Mouse (Mus musculus) CD4-positive, CD25-positive, alpha-beta regulatory T cell, adult 4 months (primary cell): ENCODE data around the gene Klf5. TPM values are rescaled to one million over a fixed set of nuclear protein-coding genes. Genes with fewer than 3 reads are reported as not detected.

ENCODE experiments used
- ATAC-seq: one replicate; pipeline ENCODE4 v1.8.0; 2017
- polyA plus RNA-seq, 2 experiments: library from polyadenylated mRNA; unstranded; fragments of 100-300 nt; shearing (Covaris generic); gene quantifications; one replicate each; pipeline ENCODE4 v1.2.1; 2017

Klf5 gene
- polyA plus RNA-seq, 2 experiments from 2014 or later: 0.11 TPM; not detected in 1

DNA sequence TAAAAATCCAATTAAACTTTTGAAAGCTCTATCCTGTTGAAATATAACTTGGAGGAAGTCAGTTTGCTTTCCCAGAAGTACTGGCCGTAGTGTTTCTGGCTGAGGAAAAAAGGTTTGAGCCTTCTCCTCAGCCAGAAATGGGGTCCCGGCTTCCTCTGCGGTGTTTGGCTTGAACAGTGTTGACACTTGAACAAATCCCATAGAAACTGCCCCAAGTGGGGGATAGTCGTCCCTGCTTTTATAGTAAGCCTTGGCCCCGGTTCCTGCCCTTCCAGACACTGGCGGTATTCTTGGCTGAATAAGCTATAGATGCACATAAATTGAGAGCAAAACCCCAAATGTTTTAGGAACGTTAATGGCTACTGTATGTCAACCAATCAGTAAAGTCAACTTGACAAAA, 11.9 kb downstream of the Klf5 start:
- no peak for ATAC-seq

DNA sequence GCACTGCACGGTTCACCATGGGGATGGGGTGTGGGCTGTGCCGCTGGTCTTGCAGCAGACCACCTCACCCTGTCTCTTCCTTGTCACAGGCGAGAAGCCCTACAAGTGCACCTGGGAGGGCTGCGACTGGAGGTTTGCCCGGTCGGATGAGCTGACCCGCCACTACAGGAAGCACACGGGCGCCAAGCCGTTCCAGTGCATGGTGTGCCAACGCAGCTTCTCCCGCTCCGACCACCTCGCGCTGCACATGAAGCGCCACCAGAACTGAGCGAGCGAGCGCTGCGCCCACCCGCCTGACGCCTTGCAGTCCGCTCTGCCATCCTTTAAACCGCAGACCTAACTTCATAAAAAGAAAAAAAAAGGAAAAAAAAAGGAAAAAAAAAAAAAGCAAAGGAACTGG, 14.6 kb downstream of the Klf5 start:
- no peak for ATAC-seq

DNA sequence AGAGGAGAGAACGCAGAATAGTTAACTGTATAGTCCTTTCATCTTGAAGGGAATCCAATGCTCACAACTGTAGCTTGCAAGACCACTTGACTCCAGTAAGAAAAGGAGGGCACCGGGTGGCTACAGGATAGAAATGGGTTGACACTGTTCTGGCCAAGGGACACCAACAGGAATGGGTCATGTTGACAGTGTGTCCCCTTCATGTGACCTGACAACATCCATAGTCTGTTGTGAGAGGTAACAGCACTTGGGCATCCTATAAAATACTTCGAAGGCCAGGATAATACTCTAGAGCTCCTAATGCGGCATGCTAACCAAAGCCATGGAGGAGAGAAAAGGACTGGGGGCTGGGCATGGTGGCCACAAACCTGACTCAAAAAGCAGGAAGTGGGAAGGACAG, 17.8 kb downstream of the Klf5 start:
- no peak for ATAC-seq

DNA sequence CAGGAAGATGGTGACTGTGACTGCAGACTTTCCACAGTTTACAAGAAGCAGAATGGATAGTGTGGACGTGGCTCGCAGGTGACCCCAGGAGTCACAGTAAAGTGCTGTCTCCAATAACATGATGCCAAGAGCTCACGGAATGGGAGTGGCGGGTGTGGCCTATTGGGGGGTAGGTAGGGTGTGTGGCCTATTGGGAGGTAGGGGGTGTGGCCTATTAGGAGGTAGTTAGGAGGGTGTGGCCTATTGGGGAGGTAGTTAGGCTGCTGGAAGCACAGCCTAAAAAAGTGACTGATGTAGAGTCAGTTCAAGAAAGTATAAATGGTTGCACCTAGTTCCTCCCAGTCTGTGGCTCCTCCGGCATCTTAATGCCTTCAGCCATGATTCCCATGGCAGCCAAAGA, 22.2 kb downstream of the Klf5 start:
- ATAC-seq: no peak

DNA sequence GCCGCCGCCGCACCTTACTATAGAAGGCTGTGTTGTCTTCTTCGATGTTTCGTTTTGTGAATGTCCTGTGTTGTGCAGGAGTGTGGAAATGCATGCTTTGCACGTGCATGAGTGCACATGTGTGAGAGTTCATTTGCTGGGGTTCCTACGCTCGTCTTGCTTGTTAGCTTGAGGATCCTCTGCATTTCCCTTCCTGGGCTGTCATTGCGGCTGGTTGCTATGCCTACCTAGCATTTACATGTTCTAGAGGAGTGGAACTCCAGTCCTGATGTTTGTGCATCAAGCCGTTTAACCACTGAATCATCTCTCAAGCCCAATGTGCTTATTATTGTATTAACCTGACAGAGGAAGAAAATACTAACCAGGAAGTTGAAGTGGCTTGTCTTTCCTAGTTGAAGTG, 24.9 kb downstream of the Klf5 start:
- no peak for ATAC-seq

DNA sequence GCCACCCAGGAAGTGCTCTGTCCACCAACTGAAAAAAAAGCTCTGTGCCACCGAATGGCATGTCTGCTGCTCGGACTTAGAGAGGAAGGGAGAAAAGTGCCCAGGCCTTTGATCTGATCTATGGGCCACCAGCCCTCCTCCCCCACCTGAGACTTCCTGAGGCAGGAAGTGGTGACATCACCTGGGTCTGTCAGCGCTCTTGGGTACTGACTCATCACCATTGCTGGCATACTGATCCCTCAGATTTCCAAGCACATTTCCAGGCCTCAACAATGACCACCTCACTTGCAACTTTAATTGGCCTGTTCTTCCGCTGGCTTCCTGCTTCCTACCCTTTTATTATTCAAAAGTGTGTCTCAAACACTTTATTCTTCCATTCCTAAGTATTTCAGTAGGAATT, 26.0 kb downstream of the Klf5 start:
- ATAC-seq: no peak

DNA sequence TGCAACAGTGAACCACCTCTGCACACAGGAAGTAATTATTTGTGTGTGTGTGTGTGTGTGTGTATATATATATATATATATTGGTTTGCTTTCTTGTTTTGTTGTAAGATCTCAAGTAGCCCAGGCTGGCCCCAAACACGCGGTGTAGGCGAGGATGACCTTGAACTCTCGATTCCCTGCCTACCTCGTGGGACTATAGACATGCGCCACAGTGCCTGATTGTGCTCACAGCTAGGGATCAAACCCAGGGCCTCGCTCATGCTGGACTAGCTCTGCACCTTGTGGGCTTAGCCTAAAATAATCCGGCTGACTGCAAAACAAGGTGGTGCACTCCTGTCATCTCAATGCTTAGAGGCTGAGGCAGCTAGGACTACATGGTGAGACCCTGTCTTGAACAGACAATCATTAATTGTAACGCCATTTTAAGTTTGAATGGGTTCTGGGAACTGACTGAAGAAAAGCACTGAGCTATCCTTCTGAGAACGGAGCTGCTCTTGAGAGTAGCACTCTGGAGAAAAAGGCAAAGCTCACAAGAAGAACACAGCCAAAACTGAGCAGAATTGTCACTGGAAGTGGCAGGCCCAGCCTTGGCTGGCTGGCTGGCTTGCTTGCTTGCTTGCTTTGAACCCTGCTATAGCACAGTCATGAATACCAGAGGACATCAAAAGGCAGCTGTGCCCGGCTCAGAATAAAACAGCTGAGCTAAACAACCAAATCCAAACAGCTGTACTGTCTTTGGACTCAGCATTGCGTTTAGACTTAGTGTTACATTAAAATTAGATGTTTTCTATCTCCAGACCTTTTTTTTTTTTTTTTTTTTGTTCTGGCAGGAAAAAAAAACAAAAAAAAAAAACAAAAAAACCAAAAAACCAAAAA, 27.3 kb downstream of the Klf5 start:
- ATAC-seq: no peak

DNA sequence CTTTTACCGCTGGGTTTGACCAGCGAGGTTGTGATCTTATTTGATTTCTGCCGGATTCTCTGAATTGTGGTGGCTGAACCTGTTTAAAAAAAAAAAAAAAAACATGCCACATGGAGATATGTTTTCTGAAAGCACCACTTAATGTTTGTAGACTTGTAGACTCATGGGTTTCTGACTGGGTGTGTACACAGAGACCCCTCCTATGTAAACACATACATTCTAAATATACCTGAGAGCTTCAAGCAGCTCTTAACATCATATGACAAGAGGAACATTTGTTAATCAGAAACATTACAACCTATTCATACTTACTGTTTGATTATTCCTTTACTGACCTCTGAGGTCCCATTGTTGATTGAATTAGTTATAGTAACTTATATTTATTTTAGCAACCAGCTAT, 38.1 kb downstream of the Klf5 start:
- no peak for ATAC-seq

DNA sequence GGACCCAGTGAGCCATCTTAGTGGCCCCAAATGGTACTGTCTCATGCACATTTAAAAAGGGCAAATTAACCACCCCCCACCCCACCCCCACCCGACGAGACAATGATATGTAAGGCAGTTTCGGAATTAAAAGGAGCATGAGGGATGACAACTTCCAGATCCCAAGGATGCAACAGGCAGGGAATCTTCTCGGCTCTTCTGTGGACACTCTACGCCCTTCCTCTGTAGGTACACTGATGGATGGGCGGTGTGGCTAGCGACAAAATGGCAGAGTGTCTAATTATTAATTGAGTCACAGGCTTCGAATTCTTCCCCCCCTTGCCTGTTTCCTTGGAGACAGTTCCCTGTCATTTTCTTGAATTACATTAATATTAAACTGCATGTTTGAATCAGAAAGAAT, 40.5 kb downstream of the Klf5 start:
- ATAC-seq: no peak

DNA sequence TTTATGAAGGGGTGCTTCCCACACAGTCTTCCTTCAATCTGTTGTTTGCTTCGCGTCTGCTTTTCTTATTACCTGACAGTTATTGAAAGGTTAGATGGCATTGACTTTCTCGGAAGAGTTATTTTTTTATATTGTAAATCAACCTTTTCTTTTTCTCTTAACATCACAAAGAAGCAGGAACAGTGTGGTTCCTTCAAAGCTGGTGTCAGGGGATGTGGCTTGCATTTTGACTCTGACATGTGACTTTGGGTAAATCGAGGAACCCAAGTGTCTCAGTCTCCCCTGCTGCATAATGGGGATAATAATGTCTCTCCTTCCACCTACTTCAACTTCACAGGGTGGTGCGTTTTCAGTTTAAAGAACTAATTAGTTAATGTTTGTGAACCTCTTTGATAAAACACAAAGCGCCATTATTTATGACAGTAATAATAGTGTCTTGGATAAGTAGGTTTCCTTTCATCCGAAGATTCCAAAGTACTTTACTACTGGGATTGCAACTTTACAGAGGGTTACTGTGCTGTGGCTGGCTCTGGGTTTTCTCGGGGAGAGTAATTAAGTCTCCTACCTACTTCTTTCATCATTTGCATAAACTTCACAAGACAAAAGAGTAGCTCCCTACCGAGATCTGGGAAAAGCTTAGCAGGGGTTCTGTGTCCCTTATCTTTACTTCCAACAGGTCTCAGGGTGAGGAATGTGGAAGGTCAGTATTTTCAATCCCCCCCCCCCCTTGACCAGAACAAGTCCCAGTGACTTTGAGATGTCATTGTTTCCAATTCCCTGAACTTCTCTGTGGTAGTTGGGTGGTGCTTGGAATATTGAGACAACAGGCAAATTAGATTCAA, 41.4 kb downstream of the Klf5 start:
- ATAC-seq: no peak

DNA sequence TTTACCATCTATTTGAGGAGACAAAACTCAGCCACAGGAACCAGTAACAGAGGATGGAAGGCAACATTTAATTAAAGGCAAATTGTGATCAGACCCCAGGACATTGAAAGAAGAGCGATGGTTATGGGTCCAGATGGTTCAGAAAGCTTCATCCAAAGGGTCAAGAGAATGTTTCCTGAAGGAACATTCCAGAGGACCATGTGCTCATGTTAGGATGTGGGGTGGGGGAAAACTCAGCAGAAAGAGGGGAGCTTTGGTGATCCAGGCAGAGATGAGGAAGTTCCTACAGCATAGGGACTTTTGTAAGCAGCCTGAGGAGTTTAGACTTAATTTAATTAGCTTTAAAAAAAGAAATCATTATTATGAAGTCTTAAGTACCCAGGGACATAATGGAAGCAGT, 42.2 kb downstream of the Klf5 start:
- ATAC-seq: no peak

DNA sequence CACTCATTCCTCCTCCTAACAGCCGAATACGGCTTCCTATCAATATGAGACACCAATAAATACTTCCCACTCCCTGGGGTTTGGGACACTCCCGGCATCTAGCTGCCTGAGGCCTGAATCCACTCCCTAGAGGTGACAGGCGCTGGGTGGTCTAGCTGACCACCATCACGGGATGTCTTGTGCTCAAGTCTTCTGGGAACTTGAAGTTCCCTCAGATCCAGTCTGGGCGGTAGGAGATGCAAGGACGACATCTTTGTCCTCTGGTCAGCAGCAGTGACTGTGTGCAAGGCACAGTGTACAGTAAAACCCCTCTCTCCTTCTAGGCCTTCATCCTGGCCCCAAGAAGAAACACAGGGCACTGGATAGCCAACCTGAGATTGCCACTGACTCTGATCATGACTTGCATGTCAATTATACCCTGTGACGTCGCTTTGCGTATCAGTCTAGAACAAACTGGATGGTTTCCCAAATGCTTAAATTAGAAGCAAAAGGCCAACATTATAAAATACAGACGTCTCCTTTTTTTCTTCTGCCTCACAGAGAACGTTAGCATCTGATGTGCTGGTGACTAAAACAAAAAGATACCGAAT, 49.8 kb downstream of the Klf5 start:
- ATAC-seq: no peak

DNA sequence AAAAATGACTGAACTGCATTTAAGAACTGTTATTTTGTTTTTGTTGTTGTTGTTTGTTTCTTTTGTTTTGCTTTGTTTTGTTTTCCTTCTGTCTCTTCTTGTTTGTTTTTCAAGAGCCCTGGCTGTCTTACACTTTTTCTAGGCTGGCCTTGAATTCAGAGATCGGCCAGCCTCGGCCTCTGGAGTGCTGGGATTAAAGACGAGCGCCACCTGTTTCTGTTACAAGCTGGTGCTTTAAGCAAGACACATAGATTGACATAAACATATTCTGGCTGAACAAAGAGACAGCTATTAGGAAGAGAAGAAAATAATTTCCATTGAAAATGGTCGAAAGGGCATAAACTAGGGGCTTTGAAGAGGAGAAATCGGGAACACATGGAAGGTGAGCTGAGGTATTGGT, 51.1 kb downstream of the Klf5 start:
- ATAC-seq: no peak

DNA sequence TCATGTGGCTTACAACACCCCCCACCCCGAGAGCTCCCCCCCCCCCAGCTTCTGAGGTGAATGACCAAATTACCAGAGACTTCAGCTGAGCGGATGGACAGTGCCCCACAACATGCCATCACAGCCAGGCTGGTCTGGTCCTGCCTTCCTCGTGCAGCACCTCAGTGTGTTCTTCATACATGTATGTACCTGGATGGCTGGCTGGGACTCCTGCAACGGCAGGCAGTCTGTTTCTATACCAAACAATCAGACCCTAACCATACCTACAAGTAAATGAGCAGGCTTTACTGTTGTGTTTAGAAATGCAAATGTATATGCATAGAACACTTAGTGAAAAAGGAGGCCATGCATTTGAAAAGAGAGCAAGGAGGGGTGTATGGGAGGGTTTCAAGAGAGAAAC, 54.5 kb downstream of the Klf5 start:
- ATAC-seq: no peak

DNA sequence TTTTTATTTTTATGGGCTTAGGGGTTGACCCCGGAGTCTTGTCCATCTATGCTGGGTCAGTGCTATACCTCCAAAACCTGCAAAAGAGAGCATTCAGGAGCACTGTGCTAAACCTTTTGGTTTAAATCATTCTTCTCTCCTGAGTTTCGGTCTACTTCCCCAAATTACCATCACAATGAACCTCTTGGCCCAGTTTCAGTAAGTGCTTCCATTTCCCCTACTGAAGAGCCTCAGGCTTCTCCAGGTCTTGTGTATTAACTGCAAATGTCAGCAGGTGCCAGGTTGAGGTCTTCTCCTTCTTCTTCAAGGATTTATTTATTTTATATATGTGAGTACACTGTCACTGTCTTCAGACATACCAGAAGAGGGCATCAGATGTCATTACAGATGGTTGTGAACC, 55.6 kb downstream of the Klf5 start:
- no peak for ATAC-seq

DNA sequence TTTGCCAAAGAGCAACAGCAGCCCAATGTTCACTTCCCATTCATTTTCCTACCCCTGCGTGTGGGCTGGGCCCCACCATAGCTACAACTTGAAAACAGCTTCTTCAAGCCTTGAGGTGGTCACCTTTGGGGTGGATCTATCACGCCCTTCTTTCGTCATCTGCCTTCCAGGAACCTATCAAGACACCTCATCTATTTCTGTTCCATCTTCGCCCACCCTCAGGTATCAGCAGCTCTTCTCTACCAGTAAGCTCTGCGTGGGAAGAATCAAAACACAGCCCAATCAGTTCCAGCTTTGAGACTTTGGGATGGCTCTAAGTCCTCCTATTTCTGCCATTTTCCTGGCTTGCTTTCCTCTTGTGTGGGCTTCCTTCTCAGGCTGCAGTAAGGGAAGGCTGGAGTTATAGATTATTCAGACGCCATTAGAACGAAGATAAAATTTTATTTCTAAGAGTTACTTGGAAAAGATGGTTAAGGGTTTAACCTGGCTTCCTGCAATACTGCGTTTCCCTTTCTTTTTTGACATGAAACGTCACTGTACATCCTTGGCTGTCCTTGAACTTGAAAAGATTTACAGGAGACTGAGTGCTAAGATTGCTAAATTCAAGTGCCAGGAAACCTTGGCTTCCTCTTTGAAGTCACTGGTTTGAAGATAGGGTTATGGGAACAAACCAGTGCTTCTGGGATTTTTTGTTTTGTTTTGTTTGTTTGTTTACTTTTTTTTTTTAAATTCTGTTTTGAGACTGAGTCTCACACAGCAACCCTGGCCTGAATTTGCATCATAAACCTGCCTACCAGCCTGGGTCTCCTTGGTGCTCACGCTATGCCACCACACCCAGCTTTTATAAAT, 56.5 kb downstream of the Klf5 start:
- ATAC-seq: no peak

DNA sequence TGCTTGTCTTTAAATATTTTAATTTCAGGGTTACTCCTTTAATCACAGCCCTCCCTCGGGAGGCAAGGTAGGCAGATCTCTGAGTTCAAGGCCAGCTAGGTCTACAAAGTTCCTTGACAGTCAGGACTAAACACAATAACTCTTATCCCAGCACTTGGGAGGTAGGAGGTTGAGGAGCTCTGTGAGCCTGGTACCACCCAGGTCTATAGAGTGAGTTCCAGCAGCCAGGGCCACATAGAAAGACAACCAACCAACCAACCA, 57.0 kb downstream of the Klf5 start:
- ATAC-seq: no peak

DNA sequence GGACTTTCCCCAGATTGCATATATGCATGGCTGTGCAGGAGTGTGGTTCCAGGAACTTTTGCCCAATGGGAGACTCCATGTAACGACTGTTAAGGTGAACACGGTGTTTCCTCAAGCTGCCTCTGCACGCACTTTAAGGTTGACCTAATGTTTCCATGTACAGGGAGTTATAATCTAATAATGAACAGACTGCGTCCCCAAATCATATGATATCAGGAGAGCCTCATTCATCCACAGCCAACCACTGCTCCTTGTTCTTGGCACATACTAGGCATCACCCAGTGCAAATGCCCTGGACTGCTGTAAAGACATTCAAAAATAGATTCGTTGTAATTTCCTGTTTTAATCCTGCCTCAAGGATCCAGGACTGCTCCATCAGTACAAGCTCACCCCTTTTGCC, 64.5 kb downstream of the Klf5 start:
- ATAC-seq: no peak

DNA sequence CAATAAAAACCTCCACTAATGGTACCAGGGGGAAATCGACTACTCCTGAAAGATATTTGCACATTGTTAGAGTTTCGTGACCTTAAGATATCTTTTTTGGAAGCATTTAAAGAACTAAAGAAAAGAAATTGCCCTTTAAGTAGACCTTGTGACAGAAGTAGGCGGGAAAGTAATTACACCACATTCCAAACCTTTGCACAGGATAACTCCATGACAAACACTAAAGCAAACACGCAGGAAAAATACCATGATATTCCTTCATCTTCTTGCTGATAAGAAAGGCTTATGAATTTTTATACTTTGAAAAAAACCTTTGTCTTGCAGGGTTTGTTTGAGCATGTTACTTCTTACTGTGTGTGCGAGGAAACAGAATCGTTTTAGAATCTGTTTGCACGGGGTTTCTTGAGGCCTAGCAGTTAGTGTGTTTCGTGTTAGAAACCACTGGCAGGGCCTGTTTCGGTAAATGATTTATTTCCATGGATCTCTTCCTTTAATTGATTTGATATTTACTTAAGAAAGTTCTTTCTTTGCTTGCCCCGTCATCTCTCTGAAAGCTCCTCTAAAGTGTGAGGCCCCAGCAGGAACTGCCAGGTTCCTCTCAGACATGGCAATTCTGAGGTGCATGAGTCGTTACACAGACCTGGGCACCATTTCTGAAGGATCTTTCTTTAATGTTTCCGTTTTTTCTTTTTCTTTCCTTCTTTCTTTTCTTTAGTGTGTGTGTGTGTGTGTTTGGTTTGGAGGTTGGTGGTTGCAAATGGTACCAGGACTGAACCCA, 65.7 kb downstream of the Klf5 start:
- ATAC-seq: no peak
